Mouse (Mus musculus) adrenal gland, postnatal 10 days (tissue): ENCODE results near the gene Trabd2b. TPM values are rescaled to one million over a fixed set of nuclear protein-coding genes. Genes with fewer than 3 reads are reported as not detected.

Experiments
- DNase-seq: peaks from one replicate; pipeline ENCODE4 v3.0.0; 2021; ENCODE audit warnings: mixed read lengths
- total RNA-seq, 2 experiments: library from RNA; stranded (reverse); gene quantifications; 2 replicates each; pipeline ENCODE4 v1.2.3; 2021

The Trabd2b gene
- total RNA-seq, 2 experiments from 2014 or later: 1.7 to 1.8 TPM

DNA sequence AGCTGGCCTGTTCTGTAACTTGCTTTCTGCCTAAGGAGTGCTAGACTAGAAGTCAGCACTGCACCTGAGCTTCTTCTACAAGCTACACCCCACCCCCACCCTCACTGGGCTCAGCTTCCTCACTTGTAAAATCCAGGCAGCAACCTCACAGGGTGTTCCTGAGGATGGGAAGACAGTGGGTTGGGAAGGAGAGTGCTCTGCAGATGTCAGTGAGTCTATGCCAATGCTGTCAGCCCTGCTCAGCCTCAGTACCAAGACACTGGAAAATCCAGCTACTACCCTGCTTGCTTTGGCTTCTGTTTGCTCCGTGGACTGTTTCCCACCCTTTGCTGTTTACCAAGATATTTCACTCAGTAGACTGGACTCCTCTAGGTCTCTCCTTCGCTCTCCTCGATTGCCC, 36.1 kb downstream of the Trabd2b start:
- DNase-seq: no peak

DNA sequence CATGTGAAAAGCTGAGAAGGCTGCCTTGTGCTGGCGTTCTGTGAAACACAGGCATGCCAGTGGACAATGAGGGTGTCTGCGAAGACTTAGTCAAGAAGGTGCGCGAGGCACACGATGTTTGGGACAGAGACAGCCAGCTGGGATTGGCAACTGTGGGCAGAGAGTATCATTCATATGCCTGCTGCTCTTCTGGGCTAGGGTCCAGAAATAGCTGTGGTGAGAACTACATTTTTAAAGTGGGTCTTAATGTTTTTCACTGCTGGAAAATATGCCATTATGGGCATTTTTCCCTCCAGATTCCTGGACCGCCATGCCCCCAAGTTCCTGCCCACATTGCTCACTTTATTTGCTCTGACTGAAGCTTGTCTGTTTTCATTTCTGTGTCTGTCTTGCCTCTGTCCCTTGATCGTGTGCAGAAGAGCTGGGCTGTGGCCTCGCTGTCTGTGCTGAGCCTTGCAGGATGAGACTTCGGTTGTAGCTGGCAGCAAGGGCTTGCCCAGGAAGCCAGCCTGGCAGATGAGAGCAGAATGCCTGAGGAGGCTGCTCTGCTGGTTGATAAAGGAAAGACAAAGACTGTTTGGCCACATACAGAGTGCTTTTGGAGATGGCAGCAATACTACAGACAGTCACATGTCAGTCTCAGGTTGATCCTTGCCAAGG, 42.0 kb downstream of the Trabd2b start:
- DNase-seq: no peak

DNA sequence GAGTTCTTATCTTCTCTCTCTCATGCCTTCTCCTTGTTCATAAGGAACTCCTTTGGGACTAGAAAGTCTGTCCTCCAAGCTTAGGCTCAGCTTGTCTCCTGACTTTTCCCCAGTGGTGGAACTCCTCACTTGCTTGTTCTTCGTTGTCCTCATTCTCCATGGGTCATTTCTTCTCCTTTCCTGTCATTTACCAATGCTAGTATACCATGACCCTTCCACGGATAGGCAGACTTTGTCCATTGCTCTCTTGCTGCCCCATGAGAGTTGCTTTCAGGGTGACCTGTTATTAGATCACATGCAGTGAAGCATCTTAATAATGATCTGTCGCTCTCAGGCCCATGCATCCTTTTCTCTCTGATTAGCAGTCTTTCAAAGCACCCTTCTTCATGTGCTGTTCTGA, 46.6 kb downstream of the Trabd2b start:
- DNase-seq: no peak

DNA sequence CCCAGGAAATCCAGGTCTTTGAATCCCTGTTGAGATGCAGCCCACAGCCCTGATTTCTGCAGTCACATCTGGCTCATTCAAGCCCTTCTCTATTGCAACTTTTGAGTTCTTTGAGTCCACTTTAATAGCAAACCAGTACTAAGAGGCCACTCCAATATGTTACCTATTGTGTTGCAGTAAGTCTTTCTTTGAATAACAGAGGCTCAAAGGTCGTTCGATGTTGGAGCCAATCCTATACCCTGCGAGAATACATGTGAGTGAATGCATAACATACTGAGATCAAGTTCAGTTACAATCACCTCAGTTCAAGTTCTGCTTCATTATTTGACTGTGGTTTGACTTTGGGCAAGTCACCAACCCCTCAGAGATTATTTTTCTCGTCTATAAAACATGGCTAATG, 47.5 kb downstream of the Trabd2b start:
- no peak for DNase-seq

DNA sequence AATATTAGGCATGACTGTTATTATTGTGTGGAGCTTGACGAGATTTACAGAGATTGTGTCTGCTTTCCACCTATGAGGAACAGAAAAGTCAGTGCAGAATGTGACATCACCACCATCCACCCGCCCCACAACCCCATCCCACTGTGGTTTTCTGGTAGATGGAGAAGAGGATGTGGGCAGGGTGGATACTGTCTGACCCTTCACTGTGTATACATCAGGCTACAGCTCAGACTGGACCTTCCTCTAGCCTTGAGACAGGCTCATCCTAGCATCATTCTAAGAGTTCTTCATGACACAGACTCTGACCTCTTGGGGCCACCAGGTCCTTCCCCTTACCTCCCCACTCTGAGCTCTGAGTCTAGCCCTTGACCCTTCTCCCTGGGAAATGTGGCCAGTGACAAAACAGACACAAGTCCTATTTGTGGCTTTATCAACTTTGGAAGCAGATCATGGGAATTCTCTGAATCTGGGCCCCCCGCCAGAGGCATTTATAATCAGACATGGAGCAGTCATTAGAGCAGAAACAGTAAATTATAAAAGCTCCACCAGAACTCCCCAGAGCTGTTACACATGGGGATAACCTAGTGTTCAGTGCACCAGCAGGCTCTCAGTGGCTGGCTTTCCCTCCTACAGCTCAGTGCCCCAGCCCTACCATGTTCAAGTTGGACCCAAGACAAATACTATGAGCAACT, 48.1 kb downstream of the Trabd2b start:
- peak; percentile 45 for DNase-seq

DNA sequence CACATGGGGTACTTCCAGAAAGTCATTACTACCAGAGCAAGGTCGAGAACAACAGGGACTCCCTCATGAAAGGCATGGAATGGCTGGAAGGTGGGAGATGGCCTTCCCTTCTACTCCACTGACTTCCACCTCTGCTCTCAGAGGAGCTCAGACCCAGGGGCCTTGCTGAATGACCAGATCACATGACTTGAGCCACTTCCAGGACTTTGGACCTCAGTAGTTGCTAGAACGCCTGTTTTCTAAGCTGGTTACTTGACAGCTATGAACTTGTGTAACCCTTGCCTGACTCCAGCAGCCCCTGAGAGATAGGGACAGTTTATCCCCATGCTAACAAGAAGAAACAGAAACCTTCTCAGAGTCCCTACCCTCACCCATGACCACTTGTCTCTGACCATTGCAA, 50.6 kb downstream of the Trabd2b start:
- peak; percentile 18 for DNase-seq

DNA sequence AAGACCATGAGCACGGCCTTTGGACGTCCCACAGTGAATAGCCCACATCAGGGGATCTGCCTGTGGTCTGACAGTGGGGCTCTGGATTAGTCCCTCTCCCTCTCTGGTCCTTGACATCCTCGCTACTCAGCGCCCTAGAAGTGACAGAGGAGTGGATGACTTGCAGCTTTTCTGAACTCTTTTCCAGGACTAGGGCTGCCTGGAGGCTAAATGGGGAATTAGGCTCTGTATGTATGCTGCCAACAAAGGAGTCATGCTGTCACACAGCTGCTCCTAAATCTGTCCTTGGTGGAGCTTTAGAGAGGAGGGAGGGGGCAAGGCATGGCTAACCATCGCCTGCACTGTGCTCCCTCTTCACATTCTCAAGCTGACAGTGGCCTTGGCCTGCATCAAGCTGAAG, 53.1 kb downstream of the Trabd2b start:
- peak; percentile 24 for DNase-seq

DNA sequence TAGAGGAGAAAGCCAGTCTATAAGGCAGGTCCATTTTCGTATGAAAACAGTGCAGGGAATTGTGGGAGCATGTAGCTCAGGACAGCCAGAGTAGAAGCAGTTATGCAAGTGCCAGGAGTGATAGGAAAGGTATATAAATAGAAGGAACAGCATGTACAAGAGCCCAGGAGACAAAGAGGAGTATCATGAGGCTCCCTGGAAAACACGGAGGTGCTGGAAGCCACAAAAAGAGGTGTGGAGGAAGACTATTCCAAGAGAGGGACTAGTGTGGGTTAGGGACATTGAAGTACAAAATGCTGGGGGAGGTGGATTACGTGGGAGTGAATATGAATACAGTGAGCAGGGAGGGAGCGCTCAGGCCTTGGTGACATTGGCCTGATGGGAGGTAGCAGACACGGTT, 53.9 kb downstream of the Trabd2b start:
- DNase-seq: no peak

DNA sequence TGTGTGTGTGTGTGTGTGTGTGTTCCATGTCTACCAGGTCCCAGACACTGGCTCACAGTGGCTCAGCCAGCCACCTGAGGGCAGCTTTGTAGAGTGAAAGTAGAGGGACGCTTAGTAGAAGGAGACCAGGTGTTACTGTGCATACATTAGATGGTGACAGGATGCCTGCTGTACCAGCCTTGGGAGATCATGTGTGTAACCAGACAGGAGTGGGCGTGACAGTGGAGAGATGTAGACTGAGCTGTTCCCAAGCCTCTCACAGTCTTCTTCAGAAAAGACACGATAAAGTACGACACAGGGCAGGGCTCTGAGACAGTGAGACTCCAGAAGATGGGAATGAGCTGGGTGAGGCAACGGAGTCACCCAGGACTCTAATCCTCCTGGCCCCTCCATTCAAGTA, 54.6 kb downstream of the Trabd2b start:
- no peak for DNase-seq

DNA sequence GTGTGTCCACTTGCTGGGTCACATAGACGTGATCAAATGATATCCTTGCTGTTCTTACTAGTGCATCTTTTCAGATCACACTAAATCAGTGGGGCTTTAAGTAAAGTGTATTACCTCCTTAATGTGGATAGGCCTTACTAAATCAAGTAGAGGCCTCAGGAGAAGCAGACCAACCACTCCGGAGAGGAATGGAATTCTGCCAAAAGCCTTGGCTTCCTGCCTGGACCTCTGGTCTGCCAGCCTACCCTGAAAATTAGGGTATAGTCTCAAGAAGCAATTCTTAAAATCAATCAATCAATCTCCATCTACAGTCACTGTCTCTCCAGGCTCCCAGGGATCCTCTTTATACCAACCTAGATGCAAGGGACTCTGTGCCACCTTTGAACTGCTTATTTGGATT, 59.1 kb downstream of the Trabd2b start:
- peak; percentile 72 for DNase-seq

DNA sequence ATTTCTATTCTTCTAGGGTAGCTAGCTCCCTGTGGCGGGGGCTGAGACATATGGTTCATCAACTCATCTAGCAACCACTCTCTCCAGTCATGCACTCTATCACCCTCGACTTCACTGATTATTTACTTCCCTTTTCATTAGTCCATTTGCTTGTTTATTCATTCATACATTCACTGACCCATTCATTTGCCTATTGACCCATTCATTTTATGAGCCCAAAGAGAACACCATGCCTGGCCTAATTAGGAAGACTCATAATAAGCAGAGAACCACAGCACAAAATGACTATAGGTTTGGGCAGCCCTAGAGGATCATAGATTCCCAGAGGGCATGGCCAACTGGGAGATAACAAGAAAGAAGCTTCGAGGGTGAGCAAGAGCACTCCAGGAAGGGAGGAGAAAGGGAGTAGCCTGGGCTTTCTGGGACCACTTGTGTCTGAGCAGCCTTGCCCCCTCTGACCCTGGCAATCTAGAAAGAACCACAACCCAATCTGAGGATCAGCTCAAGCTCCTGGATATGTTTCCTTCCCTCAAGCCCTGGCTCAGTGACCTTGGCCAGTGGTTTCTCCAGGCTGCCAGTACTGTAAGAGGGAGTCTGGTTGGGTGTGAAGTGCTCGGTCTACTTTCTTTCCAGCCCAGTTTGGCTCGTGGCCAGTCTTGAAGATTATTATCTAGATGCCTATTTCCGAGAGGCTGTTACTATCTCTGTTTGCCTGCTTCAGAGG, 61.0 kb downstream of the Trabd2b start:
- peak; percentile 47 for DNase-seq

DNA sequence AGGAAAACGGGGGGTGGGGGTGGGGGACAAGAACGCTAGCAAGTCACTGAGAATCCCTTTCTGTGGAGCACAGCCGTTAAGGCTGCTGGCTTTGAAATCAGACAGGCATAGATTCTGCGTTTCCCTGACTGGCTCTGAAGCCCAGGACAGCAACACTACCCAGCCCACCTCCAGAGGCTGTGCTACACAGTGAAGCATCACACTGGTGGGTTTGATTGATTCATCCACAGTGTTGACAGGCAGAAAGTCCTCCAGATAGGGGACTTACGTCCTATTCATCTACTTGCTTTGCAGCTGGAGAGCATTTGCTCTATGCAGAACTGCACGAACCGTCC, 61.5 kb downstream of the Trabd2b start:
- no peak for DNase-seq

DNA sequence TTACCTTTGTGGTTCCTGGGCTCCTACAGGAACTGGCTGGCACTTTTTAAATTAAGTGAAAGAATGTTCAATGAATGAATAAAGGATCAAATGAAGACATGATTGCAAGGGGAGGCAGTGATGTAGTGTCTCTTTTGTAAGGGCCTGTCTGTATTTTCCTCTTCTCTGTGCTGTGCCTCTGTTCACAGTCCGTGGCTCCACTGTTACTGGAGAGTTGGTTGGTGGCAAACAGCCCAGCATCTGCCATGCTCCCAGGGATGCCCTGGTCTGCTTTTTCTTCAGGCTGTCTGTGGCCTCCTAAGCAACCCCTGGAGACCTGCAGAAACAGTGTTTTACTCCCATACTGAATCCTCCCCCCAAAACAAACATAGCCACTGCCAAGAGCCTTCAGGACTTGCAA, 63.4 kb downstream of the Trabd2b start:
- DNase-seq: no peak

DNA sequence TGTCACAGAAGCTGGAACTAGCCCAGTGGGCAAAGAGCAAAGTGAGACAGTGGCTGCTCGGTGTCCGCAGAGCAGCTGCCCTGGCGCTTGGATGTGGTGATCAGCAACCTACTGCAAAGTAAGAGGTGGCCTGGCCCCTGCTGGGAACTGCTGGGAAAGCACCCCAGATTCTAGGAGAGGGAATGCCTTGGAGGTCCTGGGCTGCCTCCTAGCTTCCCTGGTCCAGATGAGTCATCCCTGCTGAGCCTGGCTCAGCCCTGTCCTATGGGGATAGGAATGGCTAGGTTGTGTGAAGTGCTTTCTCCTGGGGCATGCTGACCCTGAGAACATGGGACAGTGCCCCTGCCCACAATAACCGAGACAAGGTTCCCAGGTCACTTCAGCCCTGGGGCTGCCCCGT, 65.6 kb downstream of the Trabd2b start:
- peak; percentile 44 for DNase-seq

DNA sequence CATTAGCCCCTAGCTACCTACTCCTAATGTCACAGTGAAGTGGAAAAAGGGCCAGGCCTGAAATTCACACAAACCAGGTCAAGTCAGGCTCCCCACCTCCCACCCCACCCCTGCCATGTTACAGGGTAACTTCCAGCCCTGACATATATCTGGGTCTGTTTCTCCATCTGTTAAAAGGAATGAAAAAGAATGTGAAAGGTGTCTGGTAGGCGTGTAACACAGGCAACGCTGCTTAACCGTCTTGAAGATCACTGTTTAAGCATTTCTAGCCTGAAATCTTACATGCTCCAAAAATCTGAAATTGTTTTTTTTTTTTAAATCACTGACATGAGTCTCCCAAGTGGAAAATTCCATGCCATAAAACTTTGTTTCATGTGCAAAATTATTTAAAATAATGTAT, 69.8 kb downstream of the Trabd2b start:
- no peak for DNase-seq

DNA sequence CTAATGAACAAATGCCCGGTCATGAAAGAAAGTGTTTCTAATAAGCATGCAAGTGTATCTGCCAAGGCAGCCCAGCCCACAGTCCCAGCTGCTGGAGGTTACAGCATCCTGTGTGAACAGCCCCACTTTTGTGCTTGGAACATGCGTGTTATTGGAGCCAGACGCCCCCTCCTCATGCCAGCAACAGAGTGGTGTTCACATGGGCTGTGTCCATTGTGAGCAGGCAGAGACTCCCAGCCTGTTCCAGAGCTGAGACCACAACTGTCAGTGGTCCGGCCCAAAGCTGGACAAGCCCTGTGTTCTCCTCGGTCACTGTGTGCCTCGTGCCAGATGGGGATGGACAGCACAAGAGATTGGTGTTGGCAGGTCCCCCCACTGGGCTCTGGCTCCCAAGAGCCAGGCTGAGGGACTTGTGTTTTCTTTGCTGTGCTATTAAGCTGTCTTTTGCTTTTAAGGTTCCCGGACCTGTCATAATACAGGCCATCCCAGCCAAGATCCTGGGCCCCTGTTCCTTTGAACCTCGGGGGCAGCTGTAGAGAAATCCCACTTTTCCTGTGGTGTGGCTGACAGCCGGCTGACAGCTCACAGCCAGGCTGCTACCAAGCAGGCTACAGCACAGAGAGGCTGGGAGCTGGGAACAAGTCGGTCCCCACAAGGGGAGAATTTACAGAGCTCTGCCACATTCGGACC, 70.7 kb downstream of the Trabd2b start:
- no peak for DNase-seq

DNA sequence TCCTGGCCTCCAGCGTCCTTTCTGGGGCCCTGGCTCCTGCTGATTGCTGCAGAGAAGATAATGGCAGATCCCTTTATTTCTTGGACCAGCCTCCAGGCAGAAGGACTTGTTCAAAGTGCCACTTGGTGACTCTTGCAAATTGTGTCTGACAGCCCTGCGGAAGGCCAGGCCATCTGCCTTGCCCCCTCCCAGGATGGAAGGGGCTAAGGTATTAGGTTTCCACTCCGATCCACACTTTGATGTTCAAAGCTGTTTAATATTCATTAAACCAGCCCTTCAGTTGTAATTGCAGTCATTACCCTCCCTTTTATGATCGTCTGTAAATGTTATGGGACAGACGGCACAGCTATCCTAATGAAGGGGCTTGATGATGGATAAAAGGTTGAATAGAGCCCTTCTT, 75.0 kb downstream of the Trabd2b start:
- no peak for DNase-seq

DNA sequence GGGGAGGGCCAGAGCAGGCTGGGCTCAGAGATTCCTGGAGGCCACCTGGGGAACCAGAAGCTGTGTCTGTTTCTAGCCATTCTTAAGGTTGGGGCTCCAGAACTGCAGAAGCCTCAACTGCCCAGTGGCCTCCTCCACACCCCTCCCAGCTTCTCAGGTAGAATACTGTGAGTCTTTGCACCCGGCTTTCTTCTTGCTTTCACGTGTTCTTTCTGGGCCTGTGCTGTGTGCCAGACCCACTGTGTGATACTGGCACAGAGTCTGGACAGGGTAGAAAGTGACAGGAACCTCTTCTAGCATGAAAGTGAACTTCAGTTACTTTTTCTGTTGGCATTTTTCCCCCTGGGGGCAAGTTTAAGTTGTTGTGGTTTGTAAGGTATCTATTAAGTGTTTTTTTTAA, 77.6 kb downstream of the Trabd2b start:
- DNase-seq: no peak

DNA sequence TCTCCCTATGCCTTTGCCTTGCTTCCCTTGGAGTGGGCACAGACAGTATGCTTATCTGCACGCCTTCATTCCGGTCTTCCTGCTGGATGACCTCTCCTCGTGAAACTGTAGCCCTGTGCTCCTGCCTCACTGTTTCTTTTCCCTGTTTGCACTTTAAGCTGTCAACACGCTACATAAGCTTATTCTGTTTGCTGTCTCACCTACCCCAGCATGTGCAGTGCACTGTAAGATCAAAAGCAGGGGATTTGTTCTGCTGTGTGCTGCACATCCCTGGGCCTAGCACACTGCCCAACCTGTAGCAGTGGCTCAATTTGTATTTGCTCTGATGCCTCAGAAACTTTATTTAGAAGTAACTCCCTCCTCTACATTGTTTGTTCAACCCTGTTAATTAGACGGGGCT, 79.5 kb downstream of the Trabd2b start:
- no peak for DNase-seq

DNA sequence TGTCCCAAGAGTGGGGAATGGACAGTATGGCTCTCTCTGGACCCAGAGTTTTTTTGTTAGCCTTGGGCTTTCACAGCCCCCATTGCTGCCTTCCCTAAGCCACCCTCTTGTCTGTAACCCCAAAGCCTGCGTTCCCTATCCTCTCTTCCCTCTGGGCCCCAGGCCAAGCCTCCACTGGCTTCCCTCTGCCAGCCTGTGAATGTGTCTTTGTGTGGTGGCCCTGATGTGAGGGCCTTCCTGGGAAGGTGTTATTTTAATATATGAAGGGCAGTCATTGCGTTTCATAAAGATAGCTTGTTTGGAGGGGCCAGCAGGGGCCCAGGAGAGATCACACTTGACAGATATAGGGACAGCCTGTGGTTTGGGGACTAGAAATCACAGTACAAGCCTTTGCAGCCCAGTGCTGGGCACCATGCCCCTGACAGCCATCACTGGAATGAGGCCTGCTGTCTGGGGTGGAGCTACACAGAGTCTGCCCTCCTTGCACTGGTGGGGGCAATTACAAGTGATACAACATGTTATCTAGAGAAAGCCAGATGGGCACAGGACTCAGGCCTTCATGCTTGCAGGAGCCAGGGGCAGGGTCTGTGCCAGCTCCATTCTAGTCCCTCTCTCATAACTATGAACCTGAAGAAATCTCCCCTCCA, 80.5 kb downstream of the Trabd2b start:
- DNase-seq: no peak

DNA sequence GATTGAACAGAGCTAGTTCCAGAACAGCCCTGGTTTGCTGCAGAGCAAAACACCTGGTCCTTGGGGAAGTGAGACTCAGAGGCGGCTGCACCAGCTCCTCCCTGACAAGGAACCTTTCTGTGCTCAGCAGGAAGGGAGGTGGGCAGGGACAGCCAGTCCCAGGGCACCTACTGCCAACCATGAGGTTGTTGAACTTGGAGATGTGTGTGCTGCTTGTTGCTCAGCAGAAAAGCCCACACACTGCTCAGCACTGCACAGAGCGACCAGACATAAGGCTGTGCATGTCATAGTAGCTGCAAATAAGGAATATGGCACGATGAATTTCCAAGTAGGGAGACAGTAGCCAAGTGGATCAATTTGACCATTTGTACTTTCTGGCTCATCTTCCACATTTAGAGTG, 81.2 kb downstream of the Trabd2b start:
- DNase-seq: no peak

DNA sequence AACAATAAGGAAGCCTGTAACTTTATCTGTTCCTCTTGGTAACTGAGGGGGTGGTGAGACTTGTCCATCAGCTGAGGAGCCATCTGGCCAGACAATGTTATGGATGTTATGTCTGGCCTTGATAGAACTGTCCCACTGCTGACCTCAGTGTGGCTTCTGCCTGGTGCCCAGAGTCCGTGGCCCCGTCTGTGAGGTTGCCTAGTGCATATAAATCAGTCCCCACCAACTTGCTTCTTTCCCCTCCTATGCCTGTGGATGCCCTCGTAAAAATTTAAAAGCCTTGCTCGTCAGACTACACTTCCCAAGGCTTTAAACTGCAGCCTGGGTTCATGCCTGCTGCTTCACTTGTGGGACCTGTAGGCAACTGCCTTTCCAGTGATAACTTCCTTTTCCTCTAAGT, 85.6 kb downstream of the Trabd2b start:
- no peak for DNase-seq

DNA sequence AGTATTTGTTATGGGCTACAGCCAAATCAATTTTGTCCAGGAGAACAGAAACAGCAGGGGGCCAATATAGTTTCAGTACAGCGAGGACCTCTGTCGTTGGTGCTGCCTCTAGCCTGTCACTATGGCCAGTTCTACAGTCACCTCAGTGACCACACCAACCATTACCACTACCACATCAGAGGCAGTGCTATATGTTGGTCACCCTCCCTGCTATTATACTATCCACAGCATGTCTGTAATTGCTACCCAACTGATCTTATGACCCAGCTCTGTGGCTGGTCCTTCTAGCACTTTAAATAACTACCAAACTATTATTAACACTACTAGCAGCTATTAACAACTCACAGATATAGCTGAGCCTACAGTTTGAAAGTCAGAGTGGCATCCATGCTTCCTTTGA, 87.5 kb downstream of the Trabd2b start:
- no peak for DNase-seq
